In the genomic region with DNA sequence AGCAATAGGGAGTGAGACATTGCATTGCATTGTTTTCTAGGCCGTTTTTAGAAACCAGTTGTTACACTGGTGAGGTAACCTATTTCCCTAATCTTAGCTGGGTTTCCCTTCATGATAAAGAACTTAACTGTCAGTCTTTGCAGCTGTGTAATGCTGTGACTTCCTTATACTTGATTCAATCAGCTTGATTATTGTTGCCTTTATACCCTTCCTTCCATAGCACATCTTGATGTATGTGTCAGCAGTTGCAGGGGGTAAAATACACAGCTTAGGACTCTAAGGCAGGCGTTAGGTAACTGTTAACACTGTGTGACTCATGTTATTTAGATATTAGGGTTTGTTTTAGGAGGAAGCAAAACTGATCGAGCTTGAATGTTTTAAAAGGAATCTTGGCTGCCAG, we compare ENCODE assay signal across 25 mouse cellular contexts. TPM values are rescaled to one million over a fixed set of nuclear protein-coding genes. Genes with fewer than 3 reads are reported as not detected.
DNase-seq lines count a peak whose midpoint lies in the region; ATAC-seq lines count a peak whose summit lies in the region.
"Had no signal": no experiment of that assay in that cellular context is flagged by ENCODE, and none has a peak within 500 bp of the region (broad histone marks: within the 10 kb centered on the region; RNA-seq: fewer than 3 reads in every experiment).

No protein-coding gene starts in this region.

- ATAC-seq in stomach, embryonic 16.5 days (ENCODE audit: insufficient read depth, low FRiP score): peak; percentile 53; the same call in 1 of the 2 replicates
- ATAC-seq: hindbrain, postnatal 0 days; intestine, postnatal 0 days had no signal

- no peaks in the 10 kb centered on the region for H3K79me2 ChIP-seq in macrophage (ENCODE audit: inconsistent target)

- no peaks in the 10 kb centered on the region for H3K4me1 ChIP-seq in stomach, embryonic 16.5 days (ENCODE audit: control insufficient read depth, insufficient read depth, low read length)
- H3K4me1 ChIP-seq: embryonic facial prominence, embryonic 15.5 days; forebrain, embryonic 10.5 days; heart, embryonic 15.5 days; hindbrain, embryonic 10.5 days; kidney, embryonic 15.5 days; limb, embryonic 13.5 days; neural tube, embryonic 12.5 days had no signal

- H3K27ac ChIP-seq in macrophage: peak overlapping the region; percentile 69
- H3K27ac ChIP-seq in stomach, embryonic 16.5 days (ENCODE audit: low read length): no peak overlapping the region
- H3K27ac ChIP-seq: embryonic facial prominence, embryonic 15.5 days; forebrain, embryonic 10.5 days; heart, embryonic 15.5 days; hindbrain, embryonic 10.5 days; hindbrain, postnatal 0 days; kidney, embryonic 15.5 days; limb, embryonic 13.5 days; liver, embryonic 14.5 days; neural tube, embryonic 12.5 days had no signal

- H3K27me3 ChIP-seq in stomach, embryonic 16.5 days (ENCODE audit: control insufficient read depth, insufficient read depth, low read length): no peaks in the 10 kb centered on the region
- H3K27me3 ChIP-seq: embryonic facial prominence, embryonic 15.5 days; heart, embryonic 15.5 days; kidney, embryonic 15.5 days; limb, embryonic 13.5 days; megakaryocyte, embryonic 14.5 days; neural tube, embryonic 12.5 days had no signal

- peaks cover 40% of the 10 kb centered on the region for H3K36me3 ChIP-seq in macrophage (ENCODE audit: inconsistent target)
- peaks cover 35% of the 10 kb centered on the region for H3K36me3 ChIP-seq in stomach, embryonic 16.5 days (ENCODE audit: control insufficient read depth, insufficient read depth, low read length)

- no peak overlapping the region for H3K4me2 ChIP-seq in stomach, embryonic 16.5 days (ENCODE audit: low read depth, low read length)
- H3K4me2 ChIP-seq: embryonic facial prominence, embryonic 15.5 days; heart, embryonic 15.5 days; kidney, embryonic 15.5 days; limb, embryonic 13.5 days; neural tube, embryonic 12.5 days had no signal

- peak; percentile 33 for DNase-seq in heart, adult 11 months
- no peak for DNase-seq in heart, adult 18-20 months
- DNase-seq in NIH3T3 (ENCODE audit: low read depth): peak; percentile 78
- DNase-seq in gastrocnemius, adult 18-20 months (ENCODE audit: low spot score): no peak
- DNase-seq in adrenal gland, postnatal 14 days: no peak
- DNase-seq in layer of hippocampus, adult 9-11 months: no peak
- DNase-seq: adrenal gland, postnatal 10 days; cerebellum, adult 11 months; cerebellum, postnatal 14 days; kidney, postnatal 4 days; right cerebral cortex, adult 18-20 months; thymus, postnatal 25 days had no signal

- no peak overlapping the region for H3K9ac ChIP-seq in stomach, embryonic 16.5 days (ENCODE audit: low read length)
- H3K9ac ChIP-seq: embryonic facial prominence, embryonic 15.5 days; heart, embryonic 15.5 days; kidney, embryonic 15.5 days; limb, embryonic 13.5 days; liver, embryonic 14.5 days; neural tube, embryonic 12.5 days had no signal

- no peaks in the 10 kb centered on the region for H3K9me3 ChIP-seq in stomach, embryonic 16.5 days (replicated peaks; ENCODE audit: control insufficient read depth, low read length)
- H3K9me3 ChIP-seq: embryonic facial prominence, embryonic 15.5 days; heart, embryonic 15.5 days; kidney, embryonic 15.5 days; megakaryocyte, embryonic 14.5 days; neural tube, embryonic 12.5 days had no signal

- no peak overlapping the region for H3K4me3 ChIP-seq in macrophage (ENCODE audit: inconsistent target)
- no peak overlapping the region for H3K4me3 ChIP-seq in stomach, embryonic 16.5 days (replicated peaks; ENCODE audit: low read length)
- H3K4me3 ChIP-seq: embryonic facial prominence, embryonic 15.5 days; forebrain, embryonic 10.5 days; heart, embryonic 15.5 days; hindbrain, embryonic 10.5 days; kidney, embryonic 15.5 days; limb, embryonic 13.5 days; megakaryocyte, embryonic 14.5 days; neural tube, embryonic 12.5 days had no signal

- 3% methylated on average over 3 of the region's 3 CpGs for WGBS in macrophage (ENCODE audit: missing documents)
- WGBS in stomach, embryonic 16.5 days: 60% methylated on average over 3 of the region's 3 CpGs

RNA-seq across cellular contexts. Expression of gene Brox, which starts 23.6 kb away (rescaled TPM):
- total RNA-seq in heart, adult 18-20 months (2021): 10 to 100 TPM; 29.4 to 31.9 TPM
- total RNA-seq in macrophage (2018; cell fraction: chromatin; rRNA removed): 100 to 1,000 TPM in 24 of 26 experiments, 10 to 100 TPM in 2; 74.1 to 249 (median 172) TPM
- 100 to 1,000 TPM in 11 of 26 experiments, 10 to 100 TPM in 15; 86.1 to 111 (median 98.9) TPM for total RNA-seq in macrophage (2018; cell fraction: cytosol; rRNA removed)
- total RNA-seq in macrophage (2018; cell fraction: nucleus; rRNA removed): 100 to 1,000 TPM in 20 of 26 experiments, 10 to 100 TPM in 6; 82.1 to 233 (median 130) TPM
- polyA plus RNA-seq in macrophage (2018): 76.6 to 106 TPM (median 92.2 TPM) in 3 replicates
- 45.6 and 47.9 TPM in 2 replicates for polyA plus RNA-seq in stomach, embryonic 16.5 days (2015; fragmentation: Nextera tagmentation; extraction: Ambion mirVana)
- total RNA-seq in gastrocnemius, adult 18-20 months (2021): 10 to 100 TPM; 16.2 to 16.5 TPM
- 48.2 and 51.8 TPM in 2 replicates for total RNA-seq in adrenal gland, postnatal 14 days (2021)

RNA-seq across cellular contexts. Expression of gene Aida, which starts 24.3 kb away (rescaled TPM):
- 10 to 100 TPM; 28.4 to 29.0 TPM for total RNA-seq in heart, adult 18-20 months (2021)
- total RNA-seq in macrophage (2018; cell fraction: chromatin; rRNA removed): 100 to 1,000 TPM in 11 of 26 experiments, 10 to 100 TPM in 15; 24.7 to 267 (median 85.0) TPM
- total RNA-seq in macrophage (2018; cell fraction: cytosol; rRNA removed): 100 to 1,000 TPM in 14 of 26 experiments, 10 to 100 TPM in 12; 57.4 to 186 (median 118) TPM
- 100 to 1,000 TPM in 15 of 26 experiments, 10 to 100 TPM in 11; 32.3 to 246 (median 119) TPM for total RNA-seq in macrophage (2018; cell fraction: nucleus; rRNA removed)
- 74.0 to 110 TPM (median 88.7 TPM) in 3 replicates for polyA plus RNA-seq in macrophage (2018)
- 29.4 and 37.8 TPM in 2 replicates for polyA plus RNA-seq in stomach, embryonic 16.5 days (2015; fragmentation: Nextera tagmentation; extraction: Ambion mirVana)
- 10 to 100 TPM; 21.1 to 22.6 TPM for total RNA-seq in gastrocnemius, adult 18-20 months (2021)
- total RNA-seq in adrenal gland, postnatal 14 days (2021): 51.3 and 53.4 TPM in 2 replicates

RNA-seq across cellular contexts. Expression of gene Mia3, which starts 48.6 kb away (rescaled TPM):
- total RNA-seq in heart, adult 18-20 months (2021): 100 to 1,000 TPM; 111 to 137 TPM
- 100 to 1,000 TPM in 21 of 26 experiments, 10 to 100 TPM in 5; 67.4 to 246 (median 116) TPM for total RNA-seq in macrophage (2018; cell fraction: chromatin; rRNA removed)
- 100 to 1,000 TPM in 21 of 26 experiments, 10 to 100 TPM in 5; 92.6 to 144 (median 117) TPM for total RNA-seq in macrophage (2018; cell fraction: cytosol; rRNA removed)
- 100 to 1,000 TPM in 24 of 26 experiments, 10 to 100 TPM in 2; 61.9 to 199 (median 135) TPM for total RNA-seq in macrophage (2018; cell fraction: nucleus; rRNA removed)
- 91.4 to 130 TPM (median 91.7 TPM) in 3 replicates for polyA plus RNA-seq in macrophage (2018)
- 101 and 105 TPM in 2 replicates for polyA plus RNA-seq in stomach, embryonic 16.5 days (2015; fragmentation: Nextera tagmentation; extraction: Ambion mirVana)
- 100 to 1,000 TPM; 195 to 197 TPM for total RNA-seq in gastrocnemius, adult 18-20 months (2021)
- total RNA-seq in adrenal gland, postnatal 14 days (2021): 158 and 174 TPM in 2 replicates

Comparison
In these comparisons a context has a peak if more than half of its experiments do, and no peak if none do; other contexts are left out.
1. DNase-seq: peak in heart, adult 11 months (single experiment) and NIH3T3 (single experiment); none in heart, adult 18-20 months (0 of 2), gastrocnemius, adult 18-20 months (single experiment), adrenal gland, postnatal 14 days (single experiment) and layer of hippocampus, adult 9-11 months (single experiment).